Mouse (Mus musculus) heart, embryonic 14.5 days (tissue): ENCODE measurements around the gene Pabpn1. TPM values are rescaled to one million over a fixed set of nuclear protein-coding genes. Genes with fewer than 3 reads are reported as not detected.
A peak's percentile ranks its signal among the peaks of the same experiment; 100 is the strongest.

ENCODE experiments used
- ATAC-seq: fragments of 200-750 bp; cut with Nextera tagmentation; 2 replicates; pipeline ENCODE4 v1.8.0; 2017; ENCODE audit warnings: low read depth, moderate TSS enrichment; ENCODE audit not compliant: insufficient number of reproducible peaks, insufficient read depth, low FRiP score
- H3K27ac ChIP-seq, 2 experiments: fragments of 200-500 bp in 1 of 2; fragments of 300-500 bp in 1 of 2; sonication (generic) in 1 of 2; replicated peaks in 1 of 2; 2 replicates each; pipeline ENCODE4 v1.5.1; 2012 to 2014; ENCODE audit warnings: low read depth in 2 of 2, low read length in 2 of 2, control low read depth in 1 of 2, mild to moderate bottlenecking in 1 of 2, mixed read lengths in 1 of 2; ENCODE audit not compliant: control insufficient read depth in 1 of 2, insufficient read depth in 1 of 2
- H3K27me3 ChIP-seq: fragments of 300-500 bp; sonication (generic); 2 replicates; pipeline ENCODE4 v1.6.1; 2014; ENCODE audit warnings: mild to moderate bottlenecking, low read length, control low read depth; ENCODE audit not compliant: control insufficient read depth, insufficient read depth
- H3K36me3 ChIP-seq: fragments of 300-500 bp; sonication (generic); 2 replicates; pipeline ENCODE4 v1.6.1; 2014; ENCODE audit warnings: mild to moderate bottlenecking, control low read depth, low read length, mixed read lengths; ENCODE audit not compliant: control insufficient read depth, insufficient read depth
- H3K4me1 ChIP-seq, 2 experiments: fragments of 200-500 bp in 1 of 2; fragments of 300-500 bp in 1 of 2; sonication (generic) in 1 of 2; 2 replicates each; pipeline ENCODE4 v1.6.1; 2012 to 2014; ENCODE audit warnings: low read length in 2 of 2, control low read depth in 1 of 2, mixed read lengths in 1 of 2; ENCODE audit not compliant: control insufficient read depth in 2 of 2, insufficient read depth in 2 of 2
- H3K4me2 ChIP-seq: fragments of 300-500 bp; sonication (generic); 2 replicates; pipeline ENCODE4 v1.6.1; 2014; ENCODE audit warnings: mild to moderate bottlenecking, low read length
- H3K4me3 ChIP-seq, 2 experiments: fragments of 200-500 bp in 1 of 2; fragments of 300-500 bp in 1 of 2; sonication (generic) in 1 of 2; 2 replicates each; pipeline ENCODE4 v1.5.1; 2012 to 2014; ENCODE audit warnings: low read length in 2 of 2, mild to moderate bottlenecking in 2 of 2, control low read depth in 1 of 2, low read depth in 1 of 2, moderate library complexity in 1 of 2; ENCODE audit not compliant: control insufficient read depth in 1 of 2, insufficient read depth in 1 of 2
- H3K9ac ChIP-seq: fragments of 300-500 bp; sonication (generic); 2 replicates; pipeline ENCODE4 v1.6.1; 2014; ENCODE audit warnings: mild to moderate bottlenecking, low read length
- H3K9me3 ChIP-seq: fragments of 300-500 bp; sonication (generic); 2 replicates; pipeline ENCODE4 v1.6.1; 2016; ENCODE audit warnings: low read length, control low read depth; ENCODE audit not compliant: control insufficient read depth
- WGBS: fragments of 180-500 bp; shearing (Covaris S2); extraction: QIAGEN DNeasy Blood & Tissue Kit; methylation state at CpG from one replicate; pipeline ENCODE4 v1.1.7; 2014; 5-methylcytosine and 5-hydroxymethylcytosine counted together
- polyA plus RNA-seq: library from polyadenylated mRNA; unstranded; fragments of >200 nt; fragmentation: Nextera tagmentation; extraction: Ambion mirVana; gene quantifications from 2 replicates; pipeline ENCODE4 v1.2.1, GENCODE M21; 2014

Gene Pabpn1
- polyA plus RNA-seq, 1 experiment from 2014 or later: 83.8 TPM

- peaks cover 5 to 7% of the 10 kb centered on the region in 2 experiments; a peak in 2 of 4 replicates for H3K4me1 ChIP-seq
- ATAC-seq: no peak
- no peak overlapping the region for H3K4me2 ChIP-seq
- H3K9ac ChIP-seq: no peak overlapping the region
- no peak overlapping the region for H3K4me3 ChIP-seq
- H3K27ac ChIP-seq: 0 out of 4 replicates have a peak overlapping the region, but pooled peaks of 1 of the 2 experiments have one; percentile 21
- H3K36me3 ChIP-seq: peaks cover 41% of the 10 kb centered on the region
- 54% methylated on average over 15 of the region's 15 CpGs for WGBS
- H3K27me3 ChIP-seq: no peaks in the 10 kb centered on the region
- no peaks in the 10 kb centered on the region for H3K9me3 ChIP-seq
Measured at GRCm38 (mm10) chr14:54938431-54939219, 46.3 kb downstream of the Pabpn1 start.

- Histone ChIP-seq H3K4me3 (no peak overlapping the region), H3K9ac (no peak overlapping the region), H3K27me3 (no peaks in the 10 kb centered on the region), H3K27ac (peak overlapping the region; percentile 29 to 51; a peak in 3 of 4 replicates), H3K9me3 (no peaks in the 10 kb centered on the region), H3K4me2 (no peak overlapping the region), H3K4me1 (peaks cover 5 to 7% of the 10 kb centered on the region in 2 experiments; a peak in 2 of 4 replicates), H3K36me3 (peaks cover 51% of the 10 kb centered on the region)
- ATAC-seq: no peak
- 40% methylated on average over 12 of the region's 12 CpGs for WGBS
Measured at GRCm38 (mm10) chr14:54939434-54940175, 47.3 kb downstream of the Pabpn1 start.

- no peaks in the 10 kb centered on the region for H3K27me3 ChIP-seq
- H3K9me3 ChIP-seq: no peaks in the 10 kb centered on the region
- no peak overlapping the region for H3K4me2 ChIP-seq
- H3K27ac ChIP-seq: peak overlapping the region; percentile 29 to 51; a peak in 2 of 4 replicates
- H3K4me1 ChIP-seq: peaks cover 5 to 7% of the 10 kb centered on the region in 2 experiments; a peak in 2 of 4 replicates
- ATAC-seq: no peak
- peaks cover 56% of the 10 kb centered on the region for H3K36me3 ChIP-seq
- WGBS: 45% methylated on average over 3 of the region's 3 CpGs
- H3K4me3 ChIP-seq: no peak overlapping the region
- no peak overlapping the region for H3K9ac ChIP-seq
Measured at GRCm38 (mm10) chr14:54940176-54940530, 47.9 kb downstream of the Pabpn1 start.

- no peaks in the 10 kb centered on the region for H3K9me3 ChIP-seq
- no peak overlapping the region for H3K9ac ChIP-seq
- no peak overlapping the region for H3K4me2 ChIP-seq
- WGBS: 57% methylated on average over 13 of the region's 13 CpGs
- H3K27ac ChIP-seq: peak overlapping the region in 1 of 2 experiments; percentile 12; a peak in 1 of 4 replicates
- ATAC-seq: no peak
- peaks cover 68% of the 10 kb centered on the region for H3K36me3 ChIP-seq
- peaks cover 5% of the 10 kb centered on the region in 2 experiments; a peak in 2 of 4 replicates for H3K4me1 ChIP-seq
- no peak overlapping the region for H3K4me3 ChIP-seq
- no peaks in the 10 kb centered on the region for H3K27me3 ChIP-seq
Measured at GRCm38 (mm10) chr14:54941024-54941978, 49.0 kb downstream of the Pabpn1 start.

GRCm38 (mm10) chr14:54942479-54942878 lies 50.2 kb downstream of the Pabpn1 start:
- Histone ChIP-seq H3K9ac (no peak overlapping the region), H3K4me3 (no peak overlapping the region), H3K4me1 (peaks cover 2 to 4% of the 10 kb centered on the region in 2 experiments; a peak in 1 of 4 replicates), H3K4me2 (no peak overlapping the region), H3K27ac (no peak overlapping the region), H3K27me3 (no peaks in the 10 kb centered on the region), H3K9me3 (no peaks in the 10 kb centered on the region), H3K36me3 (peaks cover 80% of the 10 kb centered on the region)
- 74% methylated on average over 8 of the region's 8 CpGs for WGBS
- no peak for ATAC-seq

- H3K4me2 ChIP-seq: no peak overlapping the region
- no peaks in the 10 kb centered on the region for H3K9me3 ChIP-seq
- 88% methylated on average over 7 of the region's 7 CpGs for WGBS
- H3K9ac ChIP-seq: no peak overlapping the region
- H3K27ac ChIP-seq: 0 out of 4 replicates have a peak overlapping the region, but pooled peaks of 1 of the 2 experiments have one; percentile 19
- peaks cover 95% of the 10 kb centered on the region for H3K36me3 ChIP-seq
- H3K27me3 ChIP-seq: no peaks in the 10 kb centered on the region
- peaks cover 0 to 3% of the 10 kb centered on the region in 2 experiments; a peak in 1 of 4 replicates for H3K4me1 ChIP-seq
- H3K4me3 ChIP-seq: no peak overlapping the region
- no peak for ATAC-seq
Measured at GRCm38 (mm10) chr14:54943971-54944370, 51.7 kb downstream of the Pabpn1 start.

- no peak overlapping the region for H3K9ac ChIP-seq
- no peak for ATAC-seq
- H3K9me3 ChIP-seq: no peaks in the 10 kb centered on the region
- H3K27me3 ChIP-seq: no peaks in the 10 kb centered on the region
- H3K4me2 ChIP-seq: no peak overlapping the region
- H3K36me3 ChIP-seq: peaks cover 100% of the 10 kb centered on the region
- peaks cover 2 to 3% of the 10 kb centered on the region in 2 experiments; a peak in 1 of 4 replicates for H3K4me1 ChIP-seq
- no peak overlapping the region for H3K4me3 ChIP-seq
- 62% methylated on average over 2 of the region's 2 CpGs for WGBS
- no peak overlapping the region for H3K27ac ChIP-seq
Measured at GRCm38 (mm10) chr14:54944939-54945338, 52.6 kb downstream of the Pabpn1 start.
